Mouse (Mus musculus) stomach, embryonic 14.5 days (tissue): ENCODE results near the gene Gm17571. TPM values are rescaled to one million over a fixed set of nuclear protein-coding genes. Genes with fewer than 3 reads are reported as not detected.

Experiments used
- ATAC-seq: fragments of 200-750 bp; cut with Nextera tagmentation; 2 replicates; pipeline ENCODE4 v1.8.0; 2017; ENCODE audit warnings: low read depth, moderate TSS enrichment; ENCODE audit not compliant: insufficient number of reproducible peaks, insufficient read depth, low FRiP score
- H3K27ac ChIP-seq: fragments of 300-500 bp; sonication (generic); 2 replicates; pipeline ENCODE4 v1.5.1; 2014; ENCODE audit warnings: mild to moderate bottlenecking, low read length, moderate library complexity, mixed read lengths
- H3K27me3 ChIP-seq: fragments of 300-500 bp; sonication (generic); 2 replicates; pipeline ENCODE4 v1.6.1; 2014; ENCODE audit warnings: low read length, control low read depth, mixed read lengths; ENCODE audit not compliant: control insufficient read depth, insufficient read depth
- H3K36me3 ChIP-seq: fragments of 300-500 bp; sonication (generic); 2 replicates; pipeline ENCODE4 v1.6.1; 2014; ENCODE audit warnings: mild to moderate bottlenecking, control low read depth, low read length, moderate library complexity, mixed read lengths; ENCODE audit not compliant: control insufficient read depth, insufficient read depth
- H3K4me1 ChIP-seq: fragments of 300-500 bp; sonication (generic); 2 replicates; pipeline ENCODE4 v1.6.1; 2014; ENCODE audit warnings: low read length, control low read depth, mixed read lengths; ENCODE audit not compliant: control insufficient read depth, insufficient read depth
- H3K4me2 ChIP-seq: fragments of 300-500 bp; sonication (generic); replicated peaks from 2 replicates; pipeline ENCODE4 v1.6.1; 2014; ENCODE audit warnings: low read depth, low read length, control low read depth
- H3K4me3 ChIP-seq: fragments of 300-500 bp; sonication (generic); 2 replicates; pipeline ENCODE4 v1.5.1; 2014; ENCODE audit warnings: low read depth, low read length, control low read depth
- H3K9ac ChIP-seq: fragments of 300-500 bp; sonication (generic); replicated peaks from 2 replicates; pipeline ENCODE4 v1.6.1; 2014; ENCODE audit warnings: low read depth, mild to moderate bottlenecking, control low read depth, low read length, moderate library complexity, mixed read lengths
- H3K9me3 ChIP-seq: fragments of 300-500 bp; sonication (generic); 2 replicates; pipeline ENCODE4 v1.6.1; 2016; ENCODE audit warnings: low read depth, low read length, control low read depth; ENCODE audit not compliant: control insufficient read depth
- WGBS: fragments of 180-500 bp; shearing (Covaris S2); extraction: QIAGEN DNeasy Blood & Tissue Kit; methylation state at CpG from one replicate; pipeline ENCODE4 v1.1.7; 2014; 5-methylcytosine and 5-hydroxymethylcytosine counted together
- polyA plus RNA-seq: library from polyadenylated mRNA; unstranded; fragments of >200 nt; fragmentation: Nextera tagmentation; extraction: Ambion mirVana; gene quantifications from 2 replicates; pipeline ENCODE4 v1.2.1, GENCODE M21; 2014

The Gm17571 gene
- polyA plus RNA-seq, 1 experiment from 2014 or later = not detected

DNA sequence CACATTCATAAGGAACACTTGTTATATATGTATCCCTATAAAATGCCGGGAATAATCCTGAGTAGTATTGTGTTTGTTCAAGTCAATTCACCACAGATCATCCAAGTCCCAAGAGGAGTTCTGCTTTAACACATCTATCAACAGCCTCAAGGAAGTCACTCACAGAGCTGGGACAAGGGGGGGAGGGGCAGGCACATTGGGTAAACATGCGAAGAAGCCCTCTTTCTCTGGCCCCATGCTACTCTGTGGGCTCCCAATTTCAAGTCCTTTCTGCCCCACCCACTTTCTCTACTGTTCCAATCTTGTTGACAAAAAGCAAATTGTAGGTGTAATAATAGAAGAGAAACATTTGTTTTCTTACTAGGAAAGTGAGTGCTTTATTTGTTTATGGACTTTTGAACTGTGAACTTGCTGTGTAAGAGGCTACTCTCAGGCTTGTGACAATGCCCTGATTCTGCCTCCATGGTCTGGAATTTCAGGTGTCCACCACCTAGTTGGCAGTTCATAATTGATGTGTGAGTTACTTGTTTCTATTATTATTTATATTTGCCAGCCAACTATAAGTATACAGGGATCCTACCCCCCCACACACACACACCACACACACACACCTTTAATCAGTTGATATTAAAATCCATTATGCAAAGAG is 17.0 kb downstream of the Gm17571 start:
- 54% methylated on average over 2 of the region's 2 CpGs for WGBS
- Histone ChIP-seq H3K36me3 (no peaks in the 10 kb centered on the region), H3K27ac (no peak overlapping the region), H3K9me3 (no peaks in the 10 kb centered on the region), H3K9ac (no peak overlapping the region), H3K4me3 (no peak overlapping the region), H3K27me3 (no peaks in the 10 kb centered on the region), H3K4me2 (no peak overlapping the region), H3K4me1 (peaks cover 17% of the 10 kb centered on the region)
- ATAC-seq = no peak

DNA sequence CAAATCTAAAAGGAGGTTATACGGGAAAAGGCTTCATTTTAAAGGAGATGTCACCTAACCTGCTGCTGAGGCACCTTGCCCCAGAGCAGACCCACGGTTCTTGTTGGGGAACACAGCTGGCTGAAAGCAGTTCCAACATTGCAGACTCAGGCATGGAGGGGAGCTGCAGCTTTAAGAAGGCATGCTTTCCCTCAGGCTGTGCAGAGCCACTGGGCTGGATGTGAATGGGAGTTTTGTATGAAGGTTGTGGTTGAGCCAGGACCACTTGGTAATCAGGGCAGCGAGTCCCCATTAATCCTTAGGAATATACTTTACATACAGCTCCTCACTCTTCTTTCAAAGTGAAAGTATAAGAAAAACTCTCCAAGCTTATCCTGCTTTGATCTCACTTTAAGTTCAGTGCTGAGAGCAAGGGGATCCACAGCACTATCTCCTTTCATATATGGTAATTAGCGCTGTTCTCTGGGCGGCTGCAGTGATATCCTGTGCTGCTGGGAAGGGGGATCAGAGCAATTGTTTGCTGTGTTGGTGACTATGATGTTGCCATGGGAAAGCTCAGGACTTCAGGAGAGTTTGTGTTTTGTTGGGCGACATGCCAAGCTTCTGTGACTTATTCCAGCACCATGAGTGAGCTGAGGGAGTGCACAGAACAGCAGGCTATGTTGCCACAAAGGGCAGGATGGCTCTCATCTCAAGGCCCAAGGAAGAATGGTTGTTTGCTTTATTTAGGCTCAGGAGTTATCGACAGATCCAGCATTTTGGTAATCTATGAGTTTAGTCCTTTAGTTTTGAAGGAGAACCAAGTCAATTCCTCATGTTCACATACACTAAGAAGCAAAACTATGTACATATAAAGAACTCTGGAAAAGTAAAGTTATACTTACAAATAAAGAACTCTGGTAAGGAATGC is 21.3 kb downstream of the Gm17571 start:
- no peaks in the 10 kb centered on the region for H3K9me3 ChIP-seq
- peak overlapping the region; percentile 48; the same call in 1 of the 2 replicates for H3K27ac ChIP-seq
- no peak overlapping the region for H3K9ac ChIP-seq
- no peak overlapping the region for H3K4me3 ChIP-seq
- ATAC-seq = peak; percentile 82; the same call in 1 of the 2 replicates
- WGBS = 23% methylated on average over 7 of the region's 7 CpGs
- no peaks in the 10 kb centered on the region for H3K36me3 ChIP-seq
- H3K27me3 ChIP-seq = no peaks in the 10 kb centered on the region
- H3K4me1 ChIP-seq = peaks cover 17% of the 10 kb centered on the region
- H3K4me2 ChIP-seq = peak overlapping the region; percentile 5; the same call in 1 of the 2 replicates

GRCm38 (mm10) chr9:13414230-13414766 is 32.3 kb downstream of the Gm17571 start:
- Histone ChIP-seq H3K36me3 (no peaks in the 10 kb centered on the region), H3K4me2 (no peak overlapping the region)

More at GRCm38 (mm10) chr9:13414230-13414766, 32.3 kb downstream of the Gm17571 start:
- Histone ChIP-seq H3K27me3 (no peaks in the 10 kb centered on the region), H3K4me3 (no peak overlapping the region), H3K9ac (no peak overlapping the region), H3K9me3 (no peaks in the 10 kb centered on the region), H3K4me1 (no peaks in the 10 kb centered on the region), H3K27ac (no peak overlapping the region)
- ATAC-seq = no peak

Other genes starting within 250 kb of the Gm17571 start
- gene Jrkl, start 200.9 kb downstream of the Gm17571 start, polyA plus RNA-seq = 10.5 and 10.6 TPM in 2 replicates
- gene Ccdc82, start 199.8 kb downstream of the Gm17571 start, polyA plus RNA-seq = 12.3 and 14.0 TPM in 2 replicates
- gene Maml2, start 148.8 kb downstream of the Gm17571 start, polyA plus RNA-seq = 12.2 and 12.7 TPM in 2 replicates